Mouse (Mus musculus) 3134 (cell line): ENCODE results near the gene Invs.

ENCODE experiments used
- DNase-seq: peaks from one replicate; pipeline ENCODE4 v3.0.0-alpha.2; 2011; ENCODE audit warnings: low spot score; ENCODE audit not compliant: insufficient read length; ENCODE audit errors: extremely low read depth

Invs gene

GRCm38 (mm10) chr4:48279498-48280134 lies at the start of gene Invs, which contains the start of gene Erp44:
Gene Invs, plus strand, starts transcription at chr4:48279760.
Gene Erp44, minus strand, starts transcription at chr4:48279558.
- DNase-seq, result peak; percentile 97

GRCm38 (mm10) chr4:48236721-48237120 lies 42.8 kb upstream of the Invs start:
- DNase-seq, result no peak

- no peak for DNase-seq
These were observed 40.5 kb upstream of the Invs start for GRCm38 (mm10) chr4:48239046-48239445.

- no peak for DNase-seq
These were observed 37.1 kb upstream of the Invs start for GRCm38 (mm10) chr4:48242482-48242881.

- DNase-seq, result no peak
These were observed 35.8 kb upstream of the Invs start for GRCm38 (mm10) chr4:48243737-48244136.

- no peak for DNase-seq
These were observed 35.3 kb upstream of the Invs start for GRCm38 (mm10) chr4:48244280-48244679.

- no peak for DNase-seq
These were observed 26.3 kb upstream of the Invs start for GRCm38 (mm10) chr4:48253266-48253665.

- DNase-seq, result no peak
These were observed 21.5 kb upstream of the Invs start for GRCm38 (mm10) chr4:48258045-48258444.

- DNase-seq, result no peak
These were observed 11.9 kb upstream of the Invs start for GRCm38 (mm10) chr4:48267683-48268082.

GRCm38 (mm10) chr4:48268127-48268526 lies 11.4 kb upstream of the Invs start:
- DNase-seq, result no peak

GRCm38 (mm10) chr4:48270532-48270931 lies 9.0 kb upstream of the Invs start:
- DNase-seq, result no peak

GRCm38 (mm10) chr4:48271838-48272237 lies 7.7 kb upstream of the Invs start:
- no peak for DNase-seq

- no peak for DNase-seq
These were observed 6.3 kb upstream of the Invs start for GRCm38 (mm10) chr4:48273119-48273829.

GRCm38 (mm10) chr4:48275736-48276135 lies 3.8 kb upstream of the Invs start:
- DNase-seq, result no peak

GRCm38 (mm10) chr4:48277011-48277410 lies 2.5 kb upstream of the Invs start:
- DNase-seq, result no peak

GRCm38 (mm10) chr4:48278757-48279497 lies 633 bp upstream of the Invs start:
- no peak for DNase-seq

- no peak for DNase-seq
These were observed 1.6 kb downstream of the Invs start for GRCm38 (mm10) chr4:48281121-48281520.

- no peak for DNase-seq
These were observed 7.7 kb downstream of the Invs start for GRCm38 (mm10) chr4:48287086-48287757.

- no peak for DNase-seq
These were observed 35.3 kb downstream of the Invs start for GRCm38 (mm10) chr4:48314814-48315213.

GRCm38 (mm10) chr4:48316036-48316435 lies 36.5 kb downstream of the Invs start:
- no peak for DNase-seq

- no peak for DNase-seq
These were observed 41.7 kb downstream of the Invs start for GRCm38 (mm10) chr4:48321276-48321675.
